Mouse (Mus musculus): ENCODE data around the gene Twnk. TPM values are rescaled to one million over a fixed set of nuclear protein-coding genes. Genes with fewer than 3 reads are reported as not detected.

Gene Twnk
- polyA plus RNA-seq, 1 experiment from 2014 or later, result 7.4 TPM

DNA sequence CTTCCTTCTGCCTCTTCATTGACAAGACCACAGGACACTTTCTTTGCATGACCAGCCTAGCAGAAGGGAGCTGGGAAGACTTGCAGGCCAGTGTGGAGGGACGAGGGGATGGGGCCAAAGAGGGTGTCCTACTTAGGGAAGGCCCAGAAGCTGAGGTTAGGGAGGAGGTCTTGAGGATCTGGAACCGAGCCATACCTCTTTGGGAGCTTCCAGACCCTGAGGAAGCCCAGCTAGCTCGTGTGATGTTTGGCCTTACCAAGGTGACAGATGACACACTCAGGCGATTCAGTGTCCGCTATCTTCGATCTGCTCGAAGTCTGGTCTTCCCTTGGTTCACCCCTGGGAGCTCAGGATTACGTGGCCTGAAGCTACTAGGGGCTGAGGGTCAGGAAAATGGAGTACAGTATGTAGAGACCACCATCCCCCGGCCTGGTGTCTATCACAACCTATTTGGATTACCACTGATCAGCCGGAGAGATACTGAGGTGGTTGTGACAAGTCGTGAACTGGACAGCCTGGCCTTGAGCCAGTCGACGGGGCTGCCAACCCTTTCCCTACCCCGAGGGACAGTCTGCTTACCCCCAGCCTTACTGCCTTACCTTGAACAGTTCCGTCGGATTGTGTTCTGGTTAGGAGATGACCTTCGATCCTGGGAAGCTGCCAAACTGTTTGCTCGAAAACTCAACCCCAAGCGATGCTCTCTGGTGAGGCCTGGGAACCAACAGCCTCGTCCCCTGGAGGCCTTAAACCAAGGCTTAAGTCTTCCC, 2.1 kb downstream of the Twnk start:
- peak overlapping the region; percentile 86; the same call in 1 of the 2 replicates for H3K4me3 ChIP-seq (ENCODE audit: low read depth, low read length)
- WGBS, result 70% methylated on average over 20 of the region's 20 CpGs
- TF ChIP-seq CTCF (IDR thresholded peaks at IDR 0.05; ENCODE audit: low read depth), result no peak
- no peak for ATAC-seq
- no peaks in the 10 kb centered on the region for H3K9me3 ChIP-seq (ENCODE audit: control insufficient read depth)
- no peaks in the 10 kb centered on the region for H3K27me3 ChIP-seq (replicated peaks; ENCODE audit: control insufficient read depth, insufficient read depth, low read length)
- H3K36me3 ChIP-seq (ENCODE audit: control insufficient read depth, insufficient read depth), result peaks cover 52% of the 10 kb centered on the region
- H3K27ac ChIP-seq (ENCODE audit: low read depth, low read length), result no peak overlapping the region; the same call in 1 of the 2 replicates
- peak overlapping the region; percentile 74; the same call in 1 of the 2 replicates for H3K9ac ChIP-seq (ENCODE audit: low read depth, low read length)
- peak overlapping the region; percentile 93 for H3K4me2 ChIP-seq (replicated peaks; ENCODE audit: low read depth)
- H3K4me1 ChIP-seq (replicated peaks; ENCODE audit: control insufficient read depth, insufficient read depth, low read length), result no peaks in the 10 kb centered on the region; the same call in 1 of the 2 replicates

DNA sequence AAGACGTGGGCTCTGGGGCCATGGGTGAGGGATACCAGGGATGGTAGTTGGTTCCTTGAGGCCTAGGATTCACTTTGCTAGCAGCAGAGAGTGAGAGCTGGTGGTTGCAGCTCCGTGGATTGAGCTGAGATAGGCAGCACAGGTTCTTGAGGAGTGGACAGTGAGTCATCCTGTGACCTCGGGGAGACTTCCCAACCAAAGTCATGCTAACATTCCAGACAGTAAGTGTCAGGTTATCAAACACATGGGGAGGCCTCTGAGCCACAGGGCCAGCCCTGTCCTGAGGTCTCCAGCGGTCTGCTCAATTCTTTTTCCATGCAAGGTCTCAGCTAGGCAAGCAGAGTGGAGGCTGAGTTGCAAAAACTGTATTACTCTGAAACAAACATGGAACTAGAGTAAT, 5.2 kb downstream of the Twnk start:
- Histone ChIP-seq H3K27ac (ENCODE audit: low read depth, low read length) (no peak overlapping the region), H3K36me3 (ENCODE audit: control insufficient read depth, insufficient read depth) (peaks cover 35% of the 10 kb centered on the region), H3K9ac (ENCODE audit: low read depth, low read length) (no peak overlapping the region), H3K27me3 (replicated peaks; ENCODE audit: control insufficient read depth, insufficient read depth, low read length) (no peaks in the 10 kb centered on the region), H3K4me1 (replicated peaks; ENCODE audit: control insufficient read depth, insufficient read depth, low read length) (no peaks in the 10 kb centered on the region; the same call in 1 of the 2 replicates), H3K4me3 (ENCODE audit: low read depth, low read length) (no peak overlapping the region), H3K9me3 (ENCODE audit: control insufficient read depth) (no peaks in the 10 kb centered on the region), H3K4me2 (replicated peaks; ENCODE audit: low read depth) (no peak overlapping the region)
- TF ChIP-seq CTCF (IDR thresholded peaks at IDR 0.05; ENCODE audit: low read depth), result no peak
- no peak for ATAC-seq
- WGBS, result 82% methylated on average over 4 of the region's 4 CpGs

DNA sequence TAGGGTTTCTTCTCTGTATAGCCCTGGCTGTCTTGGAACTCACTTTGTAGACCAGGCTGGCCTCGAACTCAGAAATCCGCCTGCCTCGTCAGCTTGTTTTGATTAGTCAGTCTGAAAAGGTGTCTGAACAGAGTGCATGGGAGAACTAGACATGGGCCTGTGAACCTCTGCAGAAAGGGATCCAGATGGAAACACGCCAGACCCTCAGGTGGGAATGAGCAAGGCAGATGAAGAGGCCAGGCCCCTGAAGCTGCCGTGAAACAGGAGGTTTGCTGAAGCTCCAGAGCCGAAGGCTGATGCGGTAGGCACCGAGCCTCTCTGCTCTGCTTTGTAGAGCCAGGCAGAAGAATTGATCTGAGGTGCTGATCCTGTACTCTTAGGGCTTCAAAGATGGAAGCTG, 6.8 kb downstream of the Twnk start:
- Histone ChIP-seq H3K9me3 (ENCODE audit: control insufficient read depth) (no peaks in the 10 kb centered on the region), H3K4me1 (replicated peaks; ENCODE audit: control insufficient read depth, insufficient read depth, low read length) (no peaks in the 10 kb centered on the region; the same call in 1 of the 2 replicates), H3K27me3 (replicated peaks; ENCODE audit: control insufficient read depth, insufficient read depth, low read length) (no peaks in the 10 kb centered on the region), H3K4me3 (ENCODE audit: low read depth, low read length) (no peak overlapping the region), H3K27ac (ENCODE audit: low read depth, low read length) (no peak overlapping the region), H3K9ac (ENCODE audit: low read depth, low read length) (no peak overlapping the region), H3K4me2 (replicated peaks; ENCODE audit: low read depth) (no peak overlapping the region), H3K36me3 (ENCODE audit: control insufficient read depth, insufficient read depth) (peaks cover 35% of the 10 kb centered on the region)
- 91% methylated on average over 8 of the region's 8 CpGs for WGBS
- TF ChIP-seq CTCF (IDR thresholded peaks at IDR 0.05; ENCODE audit: low read depth), result no peak
- ATAC-seq, result no peak

DNA sequence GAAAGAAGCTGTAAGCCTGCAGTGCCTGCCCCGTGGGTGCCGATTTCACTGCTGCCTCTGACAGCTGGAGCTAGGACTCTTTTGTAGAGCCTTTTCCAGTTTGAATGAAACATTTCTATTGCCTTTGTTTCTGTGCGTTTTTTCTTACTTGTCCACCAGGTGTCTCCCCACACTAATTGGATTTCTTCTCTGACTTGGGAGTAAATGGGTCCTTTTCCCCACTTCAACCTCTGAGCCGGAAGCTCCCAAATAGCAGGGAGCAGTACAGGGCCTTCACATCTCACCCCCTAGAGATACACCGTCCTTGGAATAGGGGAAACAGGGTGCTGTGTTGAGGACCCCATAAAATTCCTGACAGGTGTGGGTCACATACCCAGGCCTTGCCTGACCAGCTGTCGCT, 7.2 kb downstream of the Twnk start:
- Histone ChIP-seq H3K9ac (ENCODE audit: low read depth, low read length) (no peak overlapping the region), H3K4me3 (ENCODE audit: low read depth, low read length) (no peak overlapping the region), H3K27me3 (replicated peaks; ENCODE audit: control insufficient read depth, insufficient read depth, low read length) (no peaks in the 10 kb centered on the region), H3K36me3 (ENCODE audit: control insufficient read depth, insufficient read depth) (peaks cover 35% of the 10 kb centered on the region), H3K4me1 (replicated peaks; ENCODE audit: control insufficient read depth, insufficient read depth, low read length) (no peaks in the 10 kb centered on the region), H3K4me2 (replicated peaks; ENCODE audit: low read depth) (no peak overlapping the region), H3K9me3 (ENCODE audit: control insufficient read depth) (no peaks in the 10 kb centered on the region), H3K27ac (ENCODE audit: low read depth, low read length) (no peak overlapping the region)
- ATAC-seq, result no peak
- TF ChIP-seq CTCF (IDR thresholded peaks at IDR 0.05; ENCODE audit: low read depth), result peak; percentile 81
- 36% methylated on average over 6 of the region's 6 CpGs for whole genome bisulfite sequencing

DNA sequence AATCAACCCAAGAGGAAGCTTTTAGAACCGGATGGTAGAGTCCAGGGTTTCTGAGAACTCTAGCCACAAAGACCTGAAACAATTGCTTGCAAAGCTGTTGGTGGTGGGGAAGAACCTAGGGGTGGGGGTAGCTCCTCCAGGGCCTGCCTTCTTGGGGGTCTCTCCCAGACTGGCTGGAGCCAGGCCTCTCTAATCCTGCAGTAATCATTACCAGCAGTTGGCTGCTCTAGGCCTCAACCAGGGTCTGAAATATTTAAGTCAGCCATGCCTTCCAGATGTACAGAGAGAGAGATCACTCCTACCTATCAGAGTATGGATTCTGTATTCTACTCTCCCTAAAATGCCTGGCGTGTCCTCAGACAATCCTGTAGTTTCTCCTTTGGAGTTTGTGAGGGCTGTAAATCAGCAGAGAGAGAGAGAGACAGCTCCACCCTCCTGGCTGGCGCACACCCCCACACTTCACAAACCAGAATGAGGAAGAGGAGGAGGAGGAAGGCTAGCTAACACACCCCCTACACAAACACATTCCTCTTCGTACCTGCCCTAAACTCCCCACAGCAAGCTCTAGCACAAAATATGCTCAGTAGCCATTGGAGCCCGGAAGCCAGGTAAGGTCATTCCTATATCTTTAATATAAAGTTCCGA, 8.2 kb downstream of the Twnk start:
- TF ChIP-seq CTCF (IDR thresholded peaks at IDR 0.05; ENCODE audit: low read depth), result no peak
- H3K36me3 ChIP-seq (ENCODE audit: control insufficient read depth, insufficient read depth), result peaks cover 29% of the 10 kb centered on the region
- H3K4me1 ChIP-seq (replicated peaks; ENCODE audit: control insufficient read depth, insufficient read depth, low read length), result no peaks in the 10 kb centered on the region
- peak overlapping the region; percentile 92 for H3K27ac ChIP-seq (ENCODE audit: low read depth, low read length)
- no peak overlapping the region for H3K4me3 ChIP-seq (ENCODE audit: low read depth, low read length)
- H3K4me2 ChIP-seq (replicated peaks; ENCODE audit: low read depth), result peak overlapping the region; percentile 89
- peak overlapping the region; percentile 8; the same call in 1 of the 2 replicates for H3K9ac ChIP-seq (ENCODE audit: low read depth, low read length)
- H3K27me3 ChIP-seq (replicated peaks; ENCODE audit: control insufficient read depth, insufficient read depth, low read length), result no peaks in the 10 kb centered on the region
- 34% methylated on average over 6 of the region's 6 CpGs for WGBS
- no peaks in the 10 kb centered on the region for H3K9me3 ChIP-seq (ENCODE audit: control insufficient read depth)
- ATAC-seq, result no peak

DNA sequence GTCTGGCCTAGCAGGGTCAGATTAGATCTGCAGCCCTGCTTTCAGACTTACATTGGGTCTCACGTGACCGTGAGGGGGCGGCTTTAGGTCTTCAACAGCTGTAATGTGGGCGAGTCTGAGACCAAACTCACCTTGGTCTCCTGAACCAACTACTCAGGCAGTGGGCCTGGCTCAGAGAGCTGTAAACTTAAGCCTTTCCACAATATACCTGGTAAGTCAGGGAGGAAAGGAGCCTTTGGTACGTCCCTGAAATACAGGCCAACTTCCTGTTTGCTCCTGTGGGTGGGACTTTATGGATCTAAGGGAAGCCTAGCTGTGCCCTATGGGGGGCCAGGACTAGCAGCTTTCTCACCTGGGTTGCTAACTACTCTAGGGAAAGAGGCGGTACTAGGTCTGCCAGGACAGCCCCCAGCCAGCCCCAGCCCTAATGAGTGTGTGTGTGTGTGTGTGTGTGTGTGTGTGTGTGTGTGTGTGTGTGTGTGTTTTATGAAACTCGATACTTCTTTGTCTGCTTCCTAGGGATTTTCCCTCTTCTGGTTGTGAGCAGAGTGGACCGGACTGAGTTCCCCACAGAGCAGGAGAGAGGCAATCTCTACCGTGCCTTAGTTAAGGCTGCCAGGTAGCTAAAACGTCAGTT, 9.0 kb downstream of the Twnk start, which contains the start of gene Lzts2:
Gene Lzts2 (plus strand): TSS at position 80 of the 637 bp plus-strand sequence.
- WGBS, result 7% methylated on average over 10 of the region's 10 CpGs
- H3K9me3 ChIP-seq (ENCODE audit: control insufficient read depth), result no peaks in the 10 kb centered on the region
- peak within 1 kb of the TSS; percentile 89 for H3K4me2 ChIP-seq (replicated peaks; ENCODE audit: low read depth)
- peak within 1 kb of the TSS; percentile 92 for H3K27ac ChIP-seq (ENCODE audit: low read depth, low read length)
- H3K4me3 ChIP-seq (ENCODE audit: low read depth, low read length), result peak within 1 kb of the TSS; percentile 66
- H3K36me3 ChIP-seq (ENCODE audit: control insufficient read depth, insufficient read depth), result peaks cover 28% of the 10 kb centered on the region
- TF ChIP-seq CTCF (IDR thresholded peaks at IDR 0.05; ENCODE audit: low read depth), result no peak
- ATAC-seq, result peak; percentile 77
- peak within 1 kb of the TSS; percentile 48 for H3K9ac ChIP-seq (ENCODE audit: low read depth, low read length)
- H3K4me1 ChIP-seq (replicated peaks; ENCODE audit: control insufficient read depth, insufficient read depth, low read length), result peaks cover 5% of the 10 kb centered on the region; the same call in 1 of the 2 replicates
- H3K27me3 ChIP-seq (replicated peaks; ENCODE audit: control insufficient read depth, insufficient read depth, low read length), result no peaks in the 10 kb centered on the region
